Mouse (Mus musculus): ENCODE measurements around the gene Mbd3. TPM values are rescaled to one million over a fixed set of nuclear protein-coding genes. Genes with fewer than 3 reads are reported as not detected.

The Mbd3 gene
- 10 to 100 TPM; 51.5 to 54.6 TPM for total RNA-seq (2023)

GRCm38 (mm10) chr10:80399191-80399972, at the start of gene Mbd3:
Mbd3 (minus strand) TSS chr10:80399550.

GRCm38 (mm10) chr10:80433513-80434232, 34.3 kb upstream of the Mbd3 start, which contains the start of gene Tcf3:
Tcf3 (minus strand) TSS chr10:80433647.

GRCm38 (mm10) chr10:80406684-80407501, 7.5 kb upstream of the Mbd3 start, which contains the start of gene Uqcr11:
Uqcr11 (minus strand) TSS chr10:80406830.

GRCm38 (mm10) chr10:80387522-80387959, 11.8 kb downstream of the Mbd3 start, which contains the start of gene Mex3d:
Mex3d (minus strand) TSS chr10:80387659.

GRCm38 (mm10) chr10:80356001-80356682, 43.2 kb downstream of the Mbd3 start, which contains the start of gene Plk5:
Plk5 (plus strand) TSS chr10:80356459.

GRCm38 (mm10) chr10:80348244-80348781, 51.0 kb downstream of the Mbd3 start, which contains the start of gene Adamtsl5:
Adamtsl5 (minus strand) TSS chr10:80348412.

Other genes with a start within 250 kb of the Mbd3 start
- gene Cirbp, start 233.6 kb downstream of the Mbd3 start, total RNA-seq (2023) = 10 to 100 TPM; 46.0 to 76.6 TPM
- gene 1600002K03Rik, start 226.6 kb downstream of the Mbd3 start, total RNA-seq (2023) = 10 to 100 TPM; 11.8 to 19.2 TPM
- under 1 TPM; 0.24 to 0.49 TPM for gene Efna2, start 220.1 kb downstream of the Mbd3 start, total RNA-seq (2023)
- 10 to 100 TPM; 36.1 to 46.4 TPM for gene Mum1, start 173.1 kb downstream of the Mbd3 start, total RNA-seq (2023)
- 10 to 100 TPM; 70.2 to 74.7 TPM for gene Ndufs7, start 150.4 kb downstream of the Mbd3 start, total RNA-seq (2023)
- gene Gamt, start 138.5 kb downstream of the Mbd3 start, total RNA-seq (2023) = 10 to 100 TPM; 12.4 to 13.8 TPM
- 10 to 100 TPM; 83.2 to 97.3 TPM for gene Dazap1, start 138.1 kb downstream of the Mbd3 start, total RNA-seq (2023)
- gene Rps15, start 107.1 kb downstream of the Mbd3 start, total RNA-seq (2023) = 1,000 to 10,000 TPM; 1,532 to 1,602 TPM
- under 1 TPM in 1 of 2 experiments, not detected in 1; 0.06 TPM for gene Apc2, start 103.6 kb downstream of the Mbd3 start, total RNA-seq (2023)
- gene 2310011J03Rik, start 79.0 kb downstream of the Mbd3 start, total RNA-seq (2023) = 10 to 100 TPM; 26.6 to 30.0 TPM
- not detected for gene Pcsk4, start 70.1 kb downstream of the Mbd3 start, total RNA-seq (2023)
- gene Reep6, start 69.6 kb downstream of the Mbd3 start, total RNA-seq (2023) = not detected
- gene Adamtsl5, start 51.1 kb downstream of the Mbd3 start, total RNA-seq (2023) = under 1 TPM; 0.63 to 0.64 TPM
- gene Plk5, start 43.1 kb downstream of the Mbd3 start, total RNA-seq (2023) = not detected
- 1 to 10 TPM; 9.4 to 9.6 TPM for gene Mex3d, start 11.9 kb downstream of the Mbd3 start, total RNA-seq (2023)
- 10 to 100 TPM; 87.0 to 91.8 TPM for gene Uqcr11, start 7.3 kb upstream of the Mbd3 start, total RNA-seq (2023)
- 10 to 100 TPM; 45.8 to 51.3 TPM for gene Tcf3, start 34.1 kb upstream of the Mbd3 start, total RNA-seq (2023)
- not detected for gene Onecut3, start 95.3 kb upstream of the Mbd3 start, total RNA-seq (2023)
- gene Atp8b3, start 139.6 kb upstream of the Mbd3 start, total RNA-seq (2023) = not detected
- gene Rexo1, start 162.0 kb upstream of the Mbd3 start, total RNA-seq (2023) = 100 to 1,000 TPM in 1 of 2 experiments, 10 to 100 TPM in 1; 98.6 to 111 TPM
- 10 to 100 TPM; 16.0 to 17.2 TPM for gene Klf16, start 177.8 kb upstream of the Mbd3 start, total RNA-seq (2023)
- gene Abhd17a, start 190.8 kb upstream of the Mbd3 start, total RNA-seq (2023) = 10 to 100 TPM; 52.1 to 54.2 TPM
- 10 to 100 TPM; 27.5 to 33.1 TPM for gene Scamp4, start 203.3 kb upstream of the Mbd3 start, total RNA-seq (2023)
- gene Adat3, start 203.3 kb upstream of the Mbd3 start, total RNA-seq (2023) = 1 to 10 TPM; 6.9 to 8.3 TPM
- 1 to 10 TPM; 1.5 to 2.0 TPM for gene Gm49322, start 206.5 kb upstream of the Mbd3 start, total RNA-seq (2023)
- 100 to 1,000 TPM; 111 TPM for gene Csnk1g2, start 223.3 kb upstream of the Mbd3 start, total RNA-seq (2023)